In genomic region chr17:86032113-86032714, GRCm38 (mm10) we compare ENCODE assay signal across 10 mouse cellular contexts.
DNase-seq lines count a peak whose midpoint lies in the region; ATAC-seq lines count a peak whose summit lies in the region.
"Had no signal": no experiment of that assay in that cellular context is flagged by ENCODE, and none has a peak within 500 bp of the region (broad histone marks: within the 10 kb centered on the region; RNA-seq: fewer than 3 reads in every experiment).

No protein-coding gene starts in this region.

- no peaks in the 10 kb centered on the region for H3K27me3 ChIP-seq in embryonic facial prominence, embryonic 13.5 days
- no peaks in the 10 kb centered on the region for H3K27me3 ChIP-seq in stomach, embryonic 15.5 days (replicated peaks)
- H3K27me3 ChIP-seq in hindbrain, embryonic 14.5 days (ENCODE audit: control insufficient read depth, insufficient read depth, low read length), result no peaks in the 10 kb centered on the region
- no peaks in the 10 kb centered on the region for H3K27me3 ChIP-seq in midbrain, embryonic 13.5 days

- 43% methylated on average over 3 of the region's 3 CpGs for WGBS in embryonic facial prominence, embryonic 13.5 days
- 56% methylated on average over 3 of the region's 3 CpGs for WGBS in stomach, embryonic 15.5 days
- 86% methylated on average over 3 of the region's 3 CpGs for WGBS in hindbrain, embryonic 14.5 days
- 90% methylated on average over 3 of the region's 3 CpGs for WGBS in midbrain, embryonic 13.5 days

- H3K36me3 ChIP-seq in embryonic facial prominence, embryonic 13.5 days, result no peaks in the 10 kb centered on the region
- H3K36me3 ChIP-seq in stomach, embryonic 15.5 days, result no peaks in the 10 kb centered on the region
- H3K36me3 ChIP-seq in hindbrain, embryonic 14.5 days (replicated peaks; ENCODE audit: control insufficient read depth, insufficient read depth), result no peaks in the 10 kb centered on the region
- H3K36me3 ChIP-seq in midbrain, embryonic 13.5 days, result no peaks in the 10 kb centered on the region

- no peak overlapping the region for H3K4me3 ChIP-seq in embryonic facial prominence, embryonic 13.5 days
- H3K4me3 ChIP-seq in stomach, embryonic 15.5 days (replicated peaks), result no peak overlapping the region
- no peak overlapping the region for H3K4me3 ChIP-seq in hindbrain, embryonic 14.5 days (replicated peaks; ENCODE audit: low read length)
- no peak overlapping the region for H3K4me3 ChIP-seq in midbrain, embryonic 13.5 days (replicated peaks)

- peak; percentile 56 for DNase-seq in kidney, postnatal 14 days
- no peak for DNase-seq in kidney, adult 9 months
- peak; percentile 14 to 18 for DNase-seq in kidney, postnatal 36 days
- no peak for DNase-seq in ovary, postnatal 36 days (ENCODE audit: low spot score)
- no peak for DNase-seq in hindbrain, embryonic 14.5 days (ENCODE audit: low spot score)
- DNase-seq: cerebellum, postnatal 36 days; right cerebral cortex, postnatal 14 days had no signal

- H3K9ac ChIP-seq in embryonic facial prominence, embryonic 13.5 days, result no peak overlapping the region
- no peak overlapping the region for H3K9ac ChIP-seq in stomach, embryonic 15.5 days
- H3K9ac ChIP-seq in hindbrain, embryonic 14.5 days, result no peak overlapping the region
- H3K9ac ChIP-seq in midbrain, embryonic 13.5 days (replicated peaks), result no peak overlapping the region

- peak overlapping the region; percentile 81 for H3K27ac ChIP-seq in embryonic facial prominence, embryonic 13.5 days
- peak overlapping the region; percentile 72 for H3K27ac ChIP-seq in stomach, embryonic 15.5 days
- no peak overlapping the region for H3K27ac ChIP-seq in hindbrain, embryonic 14.5 days
- no peak overlapping the region for H3K27ac ChIP-seq in midbrain, embryonic 13.5 days

- H3K9me3 ChIP-seq in embryonic facial prominence, embryonic 13.5 days, result no peaks in the 10 kb centered on the region
- no peaks in the 10 kb centered on the region for H3K9me3 ChIP-seq in stomach, embryonic 15.5 days
- H3K9me3 ChIP-seq in hindbrain, embryonic 14.5 days (ENCODE audit: control insufficient read depth, low read length), result no peaks in the 10 kb centered on the region
- no peaks in the 10 kb centered on the region for H3K9me3 ChIP-seq in midbrain, embryonic 13.5 days

- ATAC-seq in embryonic facial prominence, embryonic 13.5 days (ENCODE audit: insufficient number of reproducible peaks, insufficient read depth, low FRiP score, low TSS enrichment, low read depth), result peak; percentile 34; the same call in 1 of the 2 replicates
- ATAC-seq in stomach, embryonic 15.5 days (ENCODE audit: insufficient read depth, low FRiP score, low read depth), result no peak
- no peak for ATAC-seq in hindbrain, embryonic 14.5 days (ENCODE audit: low FRiP score)
- ATAC-seq in midbrain, embryonic 13.5 days, result no peak

- peaks cover 39% of the 10 kb centered on the region for H3K4me1 ChIP-seq in embryonic facial prominence, embryonic 13.5 days
- H3K4me1 ChIP-seq in stomach, embryonic 15.5 days, result 0 out of 2 replicates have a peak, but pooled peaks cover 2% of the 10 kb centered on the region
- no peaks in the 10 kb centered on the region; the same call in 1 of the 2 replicates for H3K4me1 ChIP-seq in hindbrain, embryonic 14.5 days (replicated peaks; ENCODE audit: control insufficient read depth, insufficient read depth, low read length)
- no peaks in the 10 kb centered on the region for H3K4me1 ChIP-seq in midbrain, embryonic 13.5 days (replicated peaks)

- 0 out of 2 replicates have a peak overlapping the region, but pooled peaks have one; percentile 9 for H3K4me2 ChIP-seq in embryonic facial prominence, embryonic 13.5 days
- 0 out of 2 replicates have a peak overlapping the region, but pooled peaks have one; percentile 3 for H3K4me2 ChIP-seq in stomach, embryonic 15.5 days
- H3K4me2 ChIP-seq in hindbrain, embryonic 14.5 days (replicated peaks), result no peak overlapping the region
- no peak overlapping the region for H3K4me2 ChIP-seq in midbrain, embryonic 13.5 days (replicated peaks)

Comparison
In these comparisons a context has a peak if more than half of its experiments do, and no peak if none do; other contexts are left out.
1. DNase-seq: peak in kidney, postnatal 14 days (single experiment) and kidney, postnatal 36 days (2 of 2); none in kidney, adult 9 months (single experiment), ovary, postnatal 36 days (single experiment) and hindbrain, embryonic 14.5 days (single experiment).
2. H3K27ac ChIP-seq: peak in embryonic facial prominence, embryonic 13.5 days (single experiment) and stomach, embryonic 15.5 days (single experiment); none in hindbrain, embryonic 14.5 days (single experiment) and midbrain, embryonic 13.5 days (single experiment).
3. H3K4me2 ChIP-seq: peak in embryonic facial prominence, embryonic 13.5 days (single experiment) and stomach, embryonic 15.5 days (single experiment); none in hindbrain, embryonic 14.5 days (single experiment) and midbrain, embryonic 13.5 days (single experiment).